In genomic region chr7:74107176-74107928, GRCm38 (mm10) we compare ENCODE assay signal across 9 mouse cellular contexts.
DNase-seq lines count a peak whose midpoint lies in the region; ATAC-seq lines count a peak whose summit lies in the region.
"Had no signal": no experiment of that assay in that cellular context is flagged by ENCODE, and none has a peak within 500 bp of the region (broad histone marks: within the 10 kb centered on the region; RNA-seq: fewer than 3 reads in every experiment).

No protein-coding gene starts in this region.

- ATAC-seq in embryonic facial prominence, embryonic 15.5 days (ENCODE audit: insufficient number of reproducible peaks, low FRiP score, low TSS enrichment, low read depth): peak; percentile 63
- peak; percentile 86 for ATAC-seq in kidney, embryonic 14.5 days (ENCODE audit: low FRiP score, low TSS enrichment)
- ATAC-seq in neural tube, embryonic 14.5 days (ENCODE audit: low read depth): peak; percentile 41; the same call in 1 of the 2 replicates
- ATAC-seq in liver, embryonic 12.5 days: no peak

- H3K27me3 ChIP-seq in embryonic facial prominence, embryonic 15.5 days: no peaks in the 10 kb centered on the region
- H3K27me3 ChIP-seq in kidney, embryonic 14.5 days (ENCODE audit: control insufficient read depth, insufficient read depth, low read length): no peaks in the 10 kb centered on the region
- H3K27me3 ChIP-seq in neural tube, embryonic 14.5 days (ENCODE audit: control insufficient read depth, insufficient read depth, low read length): no peaks in the 10 kb centered on the region
- H3K27me3 ChIP-seq in liver, embryonic 12.5 days (replicated peaks): no peaks in the 10 kb centered on the region

- H3K9ac ChIP-seq in embryonic facial prominence, embryonic 15.5 days: no peak overlapping the region
- no peak overlapping the region for H3K9ac ChIP-seq in kidney, embryonic 14.5 days (ENCODE audit: low read depth, low read length)
- H3K9ac ChIP-seq in neural tube, embryonic 14.5 days (replicated peaks; ENCODE audit: low read depth, low read length): no peak overlapping the region
- H3K9ac ChIP-seq in liver, embryonic 12.5 days: no peak overlapping the region

- H3K4me1 ChIP-seq in embryonic facial prominence, embryonic 15.5 days: peaks cover 14% of the 10 kb centered on the region; the same call in 1 of the 2 replicates
- H3K4me1 ChIP-seq in kidney, embryonic 14.5 days (ENCODE audit: control insufficient read depth, insufficient read depth, low read length): no peaks in the 10 kb centered on the region
- no peaks in the 10 kb centered on the region for H3K4me1 ChIP-seq in neural tube, embryonic 14.5 days (ENCODE audit: control insufficient read depth, insufficient read depth, low read length)
- no peaks in the 10 kb centered on the region for H3K4me1 ChIP-seq in liver, embryonic 12.5 days

- H3K4me3 ChIP-seq in embryonic facial prominence, embryonic 15.5 days (replicated peaks): no peak overlapping the region
- no peak overlapping the region for H3K4me3 ChIP-seq in kidney, embryonic 14.5 days (ENCODE audit: low read length)
- H3K4me3 ChIP-seq in neural tube, embryonic 14.5 days (ENCODE audit: low read depth, low read length): no peak overlapping the region
- H3K4me3 ChIP-seq in liver, embryonic 12.5 days: no peak overlapping the region
- H3K4me3 ChIP-seq: myocyte had no signal

- intact Hi-C loops in left cerebral cortex, postnatal 4 days (cut with DNase I): loop anchor here (5.0 kb wide), 1 partner anchor 450 kb away; no protein-coding TSS in a partner anchor
- intact Hi-C loops in left cerebral cortex, postnatal 36 days (cut with DNase I): no loop called here

- WGBS in embryonic facial prominence, embryonic 15.5 days: 34% methylated on average over 5 of the region's 5 CpGs
- WGBS in kidney, embryonic 14.5 days: 54% methylated on average over 5 of the region's 5 CpGs
- WGBS in neural tube, embryonic 14.5 days: 48% methylated on average over 5 of the region's 5 CpGs
- whole genome bisulfite sequencing in liver, embryonic 12.5 days (ENCODE audit: insufficient replicate concordance): 59% methylated on average over 5 of the region's 5 CpGs

- no peak overlapping the region for H3K27ac ChIP-seq in embryonic facial prominence, embryonic 15.5 days (replicated peaks)
- no peak overlapping the region for H3K27ac ChIP-seq in kidney, embryonic 14.5 days (ENCODE audit: low read depth, low read length)
- H3K27ac ChIP-seq in neural tube, embryonic 14.5 days (ENCODE audit: low read depth, low read length): no peak overlapping the region
- no peak overlapping the region for H3K27ac ChIP-seq in liver, embryonic 12.5 days

- no peaks in the 10 kb centered on the region for H3K36me3 ChIP-seq in embryonic facial prominence, embryonic 15.5 days
- no peaks in the 10 kb centered on the region for H3K36me3 ChIP-seq in kidney, embryonic 14.5 days (ENCODE audit: control insufficient read depth, insufficient read depth, low read length)
- no peaks in the 10 kb centered on the region for H3K36me3 ChIP-seq in neural tube, embryonic 14.5 days (ENCODE audit: control insufficient read depth, insufficient read depth, low read length)
- H3K36me3 ChIP-seq in liver, embryonic 12.5 days: no peaks in the 10 kb centered on the region

- no peak overlapping the region for H3K4me2 ChIP-seq in embryonic facial prominence, embryonic 15.5 days (replicated peaks)
- H3K4me2 ChIP-seq in kidney, embryonic 14.5 days (replicated peaks; ENCODE audit: low read depth, low read length): no peak overlapping the region
- no peak overlapping the region for H3K4me2 ChIP-seq in neural tube, embryonic 14.5 days (ENCODE audit: low read depth, low read length)
- no peak overlapping the region for H3K4me2 ChIP-seq in liver, embryonic 12.5 days

- DNase-seq in left cerebral cortex, postnatal 4 days: peak; percentile 88
- no peak for DNase-seq in left cerebral cortex, postnatal 36 days (ENCODE audit: low spot score in 2 of 2)
- peak; percentile 38 to 47 for DNase-seq in adrenal gland, postnatal 36 days
- DNase-seq in frontal cortex, postnatal 36 days (ENCODE audit: low spot score in 2 of 2): no peak

- no peaks in the 10 kb centered on the region for H3K9me3 ChIP-seq in embryonic facial prominence, embryonic 15.5 days (replicated peaks)
- H3K9me3 ChIP-seq in kidney, embryonic 14.5 days (ENCODE audit: control insufficient read depth, low read length): no peaks in the 10 kb centered on the region
- no peaks in the 10 kb centered on the region for H3K9me3 ChIP-seq in neural tube, embryonic 14.5 days (ENCODE audit: control insufficient read depth, low read length)
- no peaks in the 10 kb centered on the region for H3K9me3 ChIP-seq in liver, embryonic 12.5 days (replicated peaks)

Comparison
In these comparisons a context has a peak if more than half of its experiments do, and no peak if none do; other contexts are left out.
1. DNase-seq: peak in left cerebral cortex, postnatal 4 days (single experiment) and adrenal gland, postnatal 36 days (2 of 2); none in left cerebral cortex, postnatal 36 days (0 of 2) and frontal cortex, postnatal 36 days (0 of 2).